Mouse (Mus musculus) spleen, postnatal 10 days (tissue): Measurements from ENCODE around the gene U2af1l4.

Source experiments
- DNase-seq, 2 experiments: peaks; one replicate each; pipeline ENCODE4 v3.0.0; 2021 to 2022; ENCODE audit warnings: low spot score in 2 of 2

The U2af1l4 gene

DNA sequence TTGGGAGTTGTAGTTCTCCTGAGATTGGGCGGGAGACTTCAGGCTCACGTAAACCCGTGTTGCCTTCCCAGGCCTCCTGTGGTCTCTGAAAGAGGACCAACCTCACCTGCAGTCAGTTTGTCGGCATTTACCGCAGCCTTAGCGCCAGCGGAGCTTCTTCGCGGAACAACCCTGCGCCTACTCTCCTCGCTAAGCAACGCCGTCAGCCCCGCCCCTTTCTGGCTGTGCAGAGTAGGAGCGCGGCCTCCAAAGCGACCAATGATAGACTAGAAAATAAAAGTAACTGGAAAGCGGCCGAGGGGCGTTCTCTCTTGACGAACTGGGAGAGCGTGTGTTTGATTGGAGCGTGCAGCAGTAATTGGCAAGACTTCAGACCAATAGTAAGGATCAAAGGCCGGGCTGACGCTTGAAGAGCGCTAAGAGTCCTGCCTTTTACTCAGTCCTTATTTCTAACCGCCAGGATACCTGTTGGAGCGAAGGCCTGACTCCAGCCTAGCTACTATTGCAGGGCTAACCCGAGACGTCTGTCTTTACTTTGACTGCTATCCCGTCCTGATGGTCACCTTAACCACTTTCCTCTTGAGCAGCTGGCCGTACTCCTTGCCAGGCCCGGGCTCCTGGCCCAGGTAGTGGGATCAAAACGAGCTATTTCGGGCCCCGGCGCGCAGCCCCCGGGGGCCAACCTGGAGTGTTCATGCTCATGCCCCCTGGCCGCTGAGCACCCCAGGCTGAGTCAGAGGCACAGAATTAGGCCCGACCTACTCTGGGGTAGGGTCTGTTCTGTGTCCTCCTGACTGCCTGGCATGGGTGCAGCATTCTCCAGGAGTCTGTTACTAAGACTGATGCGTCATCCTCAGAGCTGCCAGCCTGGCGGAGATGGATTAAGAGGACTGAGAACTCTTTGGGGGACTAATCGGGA, 10.7 kb upstream of the U2af1l4 start, which contains the start of the genes Hspb6 and Proser3:
Gene Hspb6, plus strand, starts transcription at position 77 of the 919 bp plus-strand sequence.
Gene Proser3, minus strand, starts transcription at position 198 of the 919 bp plus-strand sequence.
- DNase-seq = peak; percentile 97 to 98

DNA sequence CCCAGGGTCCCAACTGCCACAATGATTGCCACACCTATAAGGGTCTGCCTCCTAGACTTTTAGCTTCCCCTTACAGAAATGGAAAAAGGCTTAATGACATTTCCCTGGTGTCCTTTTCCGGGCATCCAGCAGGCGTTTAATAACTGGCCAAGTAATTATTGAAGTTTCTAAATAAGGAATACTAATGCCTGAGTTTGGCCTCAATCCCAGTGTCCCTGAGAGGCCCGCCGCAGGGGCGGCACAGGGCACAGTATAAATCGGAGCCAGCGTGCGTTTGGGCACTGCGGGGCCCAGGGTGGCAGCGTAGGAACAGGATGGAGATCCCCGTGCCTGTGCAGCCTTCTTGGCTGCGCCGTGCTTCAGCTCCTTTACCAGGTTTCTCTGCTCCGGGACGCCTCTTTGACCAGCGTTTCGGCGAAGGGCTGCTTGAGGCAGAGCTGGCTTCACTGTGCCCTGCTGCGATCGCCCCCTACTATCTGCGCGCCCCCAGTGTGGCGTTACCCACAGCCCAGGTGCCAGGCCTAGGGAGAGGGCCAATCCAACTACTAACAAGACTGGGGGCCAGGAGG, 10.0 kb upstream of the U2af1l4 start:
- DNase-seq = peak; percentile 62 to 66

DNA sequence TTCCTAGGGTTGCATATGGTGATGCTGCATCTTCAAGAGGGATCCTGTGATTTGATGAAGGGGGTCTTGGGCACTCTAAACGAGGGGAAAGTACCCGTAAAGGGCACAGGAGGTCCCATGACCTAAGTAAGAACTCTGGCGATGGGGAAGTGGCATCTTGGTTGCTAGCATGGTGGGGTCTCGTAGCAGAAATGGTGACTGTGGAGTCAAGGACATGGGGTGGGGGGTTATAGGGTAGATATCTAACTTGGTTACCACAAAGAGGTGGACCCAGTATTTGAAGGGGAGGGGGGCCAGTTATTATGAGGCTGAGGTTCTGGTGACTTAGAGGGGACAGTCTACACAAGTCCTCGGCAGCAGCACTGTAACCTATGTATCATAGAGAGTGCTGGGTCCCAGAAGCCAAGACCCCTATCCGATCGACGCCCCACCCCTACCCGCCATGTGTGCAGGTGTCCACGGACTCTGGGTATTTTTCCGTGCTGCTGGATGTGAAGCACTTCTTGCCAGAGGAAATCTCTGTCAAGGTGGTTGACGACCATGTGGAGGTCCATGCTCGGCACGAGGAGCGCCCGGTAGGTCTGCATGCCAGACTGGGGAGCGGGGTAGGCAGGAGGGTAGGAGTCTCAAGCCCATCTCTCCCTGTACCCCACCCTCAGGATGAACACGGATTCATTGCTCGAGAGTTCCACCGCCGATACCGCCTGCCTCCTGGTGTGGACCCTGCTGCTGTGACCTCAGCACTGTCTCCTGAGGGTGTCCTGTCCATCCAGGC, 9.1 kb upstream of the U2af1l4 start:
- DNase-seq = no peak

- DNase-seq = peak in 1 of 2 experiments; percentile 72
Measured at GRCm38 (mm10) chr7:30556894-30557536, 6.1 kb upstream of the U2af1l4 start.

DNA sequence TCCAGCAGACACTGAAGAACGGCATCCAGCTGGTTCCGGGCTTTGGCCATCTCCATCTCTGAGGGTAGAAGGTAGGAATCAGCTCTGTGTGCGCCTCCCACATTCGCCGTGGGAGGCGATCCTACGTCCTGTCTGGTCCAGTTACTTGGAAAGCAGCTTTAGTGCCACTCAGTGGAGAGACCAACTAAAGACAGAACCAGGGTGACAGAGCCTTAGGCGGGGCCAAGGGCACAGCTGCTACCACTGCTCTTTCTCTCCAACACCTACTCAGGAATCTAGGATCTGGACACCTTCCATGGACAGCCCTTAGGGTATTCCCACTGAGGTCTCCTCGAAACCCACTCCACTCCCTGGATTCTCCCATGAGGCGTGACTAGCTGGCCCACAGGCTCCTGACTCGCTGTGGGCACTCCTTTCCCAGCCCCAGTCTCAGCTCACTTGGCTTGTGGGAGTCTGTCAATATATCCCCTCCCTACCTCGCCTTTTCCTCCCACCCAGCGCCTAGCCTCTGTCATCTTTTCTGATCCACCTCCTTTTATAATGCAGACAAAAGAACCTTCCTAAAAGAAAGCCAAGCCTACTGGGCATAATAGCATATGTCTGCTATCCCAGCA, 5.1 kb upstream of the U2af1l4 start:
- no peak for DNase-seq

GRCm38 (mm10) chr7:30558656-30559442, 4.3 kb upstream of the U2af1l4 start:
- DNase-seq = no peak

DNA sequence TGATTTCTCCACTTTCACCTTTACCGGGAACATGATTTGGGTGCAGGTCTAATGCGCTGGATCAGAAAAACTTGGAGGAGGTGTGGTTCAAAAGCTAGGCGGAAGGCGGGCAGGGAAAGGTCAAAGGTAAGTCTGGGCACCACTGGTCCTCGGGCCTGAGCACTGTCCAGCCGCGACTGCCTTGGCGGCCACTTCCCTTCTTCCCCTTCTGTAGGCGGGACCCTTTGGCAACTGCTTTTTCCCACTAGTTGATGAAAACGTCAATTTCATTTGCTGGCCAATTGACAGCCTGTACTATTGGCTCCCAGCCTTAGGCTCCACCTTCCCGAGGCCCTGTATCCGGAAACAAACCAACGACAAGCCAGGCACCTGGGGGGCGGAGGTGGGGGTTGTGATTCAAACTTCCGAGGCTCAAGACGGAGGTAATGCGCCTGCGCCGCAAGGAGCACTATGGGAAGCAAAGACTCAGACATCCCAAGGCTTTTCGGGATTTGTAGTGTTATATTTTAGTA, 3.6 kb upstream of the U2af1l4 start, which contains the start of gene Lin37:
Gene Lin37, minus strand, starts transcription at position 396 of the 512 bp plus-strand sequence.
- peak; percentile 76 to 93 for DNase-seq

- no peak for DNase-seq
Measured at GRCm38 (mm10) chr7:30560296-30560695, 2.8 kb upstream of the U2af1l4 start.

DNA sequence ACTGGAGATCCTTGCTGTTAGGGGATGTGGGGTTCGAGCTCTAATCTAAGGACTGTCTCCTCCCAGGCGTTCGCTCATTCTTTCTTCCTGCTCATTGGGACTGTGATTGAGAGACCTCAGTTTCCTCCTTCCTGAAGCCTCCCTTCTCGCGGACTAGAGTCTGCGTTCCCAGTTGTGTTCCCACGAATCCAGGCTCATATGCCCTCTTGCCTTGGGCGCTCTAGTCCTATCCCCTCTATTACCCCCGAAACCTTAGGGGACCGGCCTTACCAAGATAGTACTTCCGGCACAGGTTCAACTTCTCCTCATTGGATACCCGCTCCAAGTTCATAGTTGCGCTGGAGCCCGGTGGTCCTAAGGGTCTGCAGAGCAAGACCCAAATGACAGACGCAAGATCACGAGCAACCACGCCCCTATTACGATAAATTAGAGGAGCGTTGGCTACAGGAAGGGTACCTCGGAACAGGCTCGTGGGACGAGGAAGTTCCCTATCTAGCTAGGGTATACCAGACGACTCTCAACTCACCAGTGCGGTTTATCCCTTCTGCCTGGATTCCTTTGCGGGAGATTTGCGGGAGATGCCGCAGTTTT, 480 bp upstream of the U2af1l4 start:
- no peak for DNase-seq

GRCm38 (mm10) chr7:30563906-30564280, 792 bp downstream of the U2af1l4 start:
- DNase-seq = peak in 1 of 2 experiments; percentile 43

DNA sequence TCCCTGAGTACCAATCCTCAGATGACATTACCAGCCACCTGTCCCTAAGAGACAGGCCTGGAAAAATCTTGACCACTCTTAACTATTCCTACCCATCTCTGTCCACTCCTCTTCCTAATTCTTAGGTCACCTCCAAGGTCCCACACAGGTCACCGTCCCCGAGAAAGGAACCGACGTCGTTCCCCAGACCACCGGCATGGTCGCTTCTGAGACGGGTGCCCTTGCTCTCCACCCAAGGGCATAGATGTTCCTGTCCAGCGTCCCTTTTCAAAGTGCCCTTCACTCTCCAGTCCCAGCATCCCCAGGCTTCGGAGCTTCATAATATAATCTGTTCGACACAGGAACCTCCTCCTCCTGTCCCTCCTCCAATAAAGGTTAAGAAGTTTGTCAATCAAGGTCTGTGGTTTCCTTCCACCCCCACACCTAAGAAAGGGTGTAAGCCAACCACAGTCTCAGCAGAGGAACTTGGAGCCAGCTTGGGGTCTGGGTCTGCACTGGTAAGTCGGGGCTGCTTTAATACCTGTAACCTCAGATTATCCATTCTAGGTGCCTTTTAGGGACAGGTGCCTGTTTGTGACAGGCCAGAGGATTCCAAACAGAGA, 2.0 kb downstream of the U2af1l4 start, which contains the start of gene Igflr1:
Gene Igflr1, plus strand, starts transcription at position 458 of the 602 bp plus-strand sequence.
- no peak for DNase-seq

DNA sequence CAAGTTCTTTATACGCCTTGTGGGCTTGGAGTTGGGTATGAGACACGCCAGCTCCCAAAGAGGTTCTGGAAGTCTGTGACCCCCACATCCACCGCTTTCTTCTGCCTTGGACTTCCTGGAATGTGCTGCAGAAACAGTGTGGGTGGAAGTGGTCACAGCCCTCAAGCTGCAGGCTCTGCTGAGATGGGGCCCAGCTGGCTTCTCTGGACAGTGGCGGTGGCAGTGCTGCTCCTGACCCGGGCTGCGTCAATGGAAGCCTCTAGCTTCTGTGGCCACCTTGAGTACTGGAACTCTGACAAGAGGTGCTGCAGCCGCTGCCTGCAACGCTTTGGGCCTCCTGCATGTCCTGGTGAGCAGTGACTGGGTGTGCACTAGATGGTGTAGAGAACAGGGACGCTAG, 2.9 kb downstream of the U2af1l4 start:
- DNase-seq = no peak

DNA sequence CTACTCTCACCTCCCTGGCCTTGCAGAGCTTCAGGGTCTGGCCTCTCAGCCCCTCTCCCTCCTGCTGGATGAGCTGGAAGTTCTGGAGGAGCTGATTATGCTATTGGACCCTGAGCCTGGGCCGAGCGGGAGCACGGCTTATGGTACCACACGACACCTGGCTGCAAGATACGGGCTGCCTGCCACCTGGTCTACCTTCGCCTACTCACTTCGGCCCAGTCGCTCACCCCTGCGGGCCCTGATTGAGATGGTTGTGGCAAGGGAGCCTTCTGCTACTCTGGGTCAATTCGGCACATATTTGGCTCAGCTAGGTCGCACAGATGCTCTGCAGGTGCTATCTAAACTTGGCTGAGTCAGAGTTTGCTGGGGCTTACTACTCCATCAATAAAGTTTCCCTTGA, 4.5 kb downstream of the U2af1l4 start:
- no peak for DNase-seq

GRCm38 (mm10) chr7:30572389-30572788, 9.3 kb downstream of the U2af1l4 start:
- no peak for DNase-seq

DNA sequence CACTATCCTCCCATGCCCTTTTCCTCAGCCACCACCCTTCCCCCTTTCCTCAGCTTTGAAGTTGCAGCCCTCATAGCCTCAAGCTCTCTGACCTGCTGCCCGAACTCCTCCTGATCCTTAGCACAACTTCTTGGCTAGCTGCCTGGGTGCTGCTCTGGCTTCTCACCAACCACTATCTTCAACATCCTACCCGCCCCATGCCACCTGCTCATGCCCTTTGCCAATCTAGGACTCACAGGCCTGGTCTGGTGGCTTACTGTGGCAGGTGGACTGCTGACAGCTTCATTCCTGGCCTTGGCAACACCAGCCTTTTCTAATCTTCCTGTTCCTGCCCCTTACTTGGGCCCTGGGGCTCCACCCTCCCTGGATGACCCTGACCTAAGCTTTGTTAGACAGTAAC, 9.9 kb downstream of the U2af1l4 start:
- DNase-seq = peak in 1 of 2 experiments; percentile 82

- no peak for DNase-seq
Measured at GRCm38 (mm10) chr7:30579950-30580349, 16.8 kb downstream of the U2af1l4 start.

- DNase-seq = no peak
Measured at GRCm38 (mm10) chr7:30581547-30581946, 18.4 kb downstream of the U2af1l4 start.

- DNase-seq = no peak
Measured at GRCm38 (mm10) chr7:30584339-30584738, 21.2 kb downstream of the U2af1l4 start.

GRCm38 (mm10) chr7:30585170-30585569, 22.1 kb downstream of the U2af1l4 start:
- DNase-seq = no peak
